Mouse (Mus musculus) olfactory bulb, adult 2 months (tissue): Measurements from ENCODE around the gene Syt15. TPM values are rescaled to one million over a fixed set of nuclear protein-coding genes. Genes with fewer than 3 reads are reported as not detected.

ENCODE experiments used
- H3K27ac ChIP-seq: fragments of 200-500 bp; 2 replicates; pipeline ENCODE4 v1.5.1; 2012; ENCODE audit warnings: low read depth, low read length; ENCODE audit not compliant: insufficient read depth
- H3K4me1 ChIP-seq: fragments of 200-500 bp; 2 replicates; pipeline ENCODE4 v1.6.1; 2012; ENCODE audit warnings: low read length; ENCODE audit not compliant: control insufficient read depth, insufficient read depth
- H3K4me3 ChIP-seq: fragments of 200-500 bp; 2 replicates; pipeline ENCODE4 v1.5.1; 2012; ENCODE audit warnings: mild to moderate bottlenecking, low read depth, low read length, moderate library complexity; ENCODE audit not compliant: insufficient read depth
- CTCF ChIP-seq: fragments of 200-500 bp; IDR thresholded peaks from 2 replicates; pipeline ENCODE4 v1.5.1; 2012; ENCODE audit warnings: low read depth, mild to moderate bottlenecking, low read length, moderate library complexity; ENCODE audit not compliant: insufficient read depth
- POLR2A ChIP-seq: fragments of 200-500 bp; IDR thresholded peaks from 2 replicates; pipeline ENCODE4 v1.6.1; 2012; ENCODE audit warnings: mild to moderate bottlenecking, low read depth, low read length, moderate library complexity; ENCODE audit not compliant: insufficient read depth
- WGBS: fragments of 180-500 bp; shearing (Covaris S2); methylation state at CpG from one replicate; pipeline ENCODE4 v1.1.7; 2018; 5-methylcytosine and 5-hydroxymethylcytosine counted together
- polyA plus RNA-seq: library from polyadenylated mRNA; stranded (reverse); fragments of >200 nt; gene quantifications from 2 replicates; pipeline ENCODE4 v1.2.4, GENCODE M21; 2012; ENCODE audit warnings: low replicate concordance; ENCODE audit not compliant: missing spikeins, insufficient read depth, insufficient read length

Gene Syt15
- polyA plus RNA-seq, 1 experiment: not detected

DNA sequence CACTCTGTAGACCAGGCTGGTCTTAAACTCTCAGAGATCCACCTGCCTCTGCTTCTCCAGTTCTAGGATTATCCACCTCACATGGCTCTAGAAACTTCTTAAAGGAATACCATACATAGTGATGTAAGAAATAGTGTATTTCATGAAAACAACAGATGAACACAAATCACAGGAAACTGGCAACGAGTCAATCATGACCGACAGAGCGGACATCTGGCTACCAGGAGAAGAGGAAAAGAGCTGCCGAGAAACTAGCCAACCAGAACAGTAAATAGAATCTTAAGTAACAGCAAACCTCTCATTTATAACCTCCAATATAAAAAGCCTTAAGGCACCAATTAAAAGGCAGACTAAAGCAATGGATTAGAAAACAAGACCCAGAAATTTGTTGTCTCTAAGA, 60.3 kb downstream of the Syt15 start:
- no peak for TF ChIP-seq POLR2A
- TF ChIP-seq CTCF: no peak
- H3K27ac ChIP-seq: no peak overlapping the region
- WGBS: 74% methylated on average over 4 of the region's 4 CpGs
- H3K4me1 ChIP-seq: no peaks in the 10 kb centered on the region
- H3K4me3 ChIP-seq: no peak overlapping the region

Other genes starting within 250 kb of the Syt15 start
- gene Zfp488, start 240.8 kb upstream of the Syt15 start, polyA plus RNA-seq: not detected in 2 replicates
- not detected in 2 replicates for gene Gm30083, start 204.4 kb upstream of the Syt15 start, polyA plus RNA-seq
- gene Gm5460, start 202.8 kb upstream of the Syt15 start, polyA plus RNA-seq: not detected in 2 replicates
- not detected in 2 replicates for gene Antxrl, start 166.9 kb upstream of the Syt15 start, polyA plus RNA-seq
- gene Anxa8, start 133.6 kb upstream of the Syt15 start, polyA plus RNA-seq: not detected in 2 replicates
- not detected in 2 replicates for gene A630023A22Rik, start 116.8 kb upstream of the Syt15 start, polyA plus RNA-seq
- not detected in 2 replicates for gene Npy4r, start 67.1 kb upstream of the Syt15 start, polyA plus RNA-seq
- not detected in 2 replicates for gene Gprin2, start 17.9 kb upstream of the Syt15 start, polyA plus RNA-seq
- not detected in 2 replicates for gene Shld2, start 90.9 kb downstream of the Syt15 start, polyA plus RNA-seq
- 89.8 and 428 TPM in 2 replicates for gene Glud1, start 91.1 kb downstream of the Syt15 start, polyA plus RNA-seq
- not detected in 2 replicates for gene Fam25c, start 135.8 kb downstream of the Syt15 start, polyA plus RNA-seq
- gene Sncg, start 155.2 kb downstream of the Syt15 start, polyA plus RNA-seq: not detected in 2 replicates
- gene Mmrn2, start 155.9 kb downstream of the Syt15 start, polyA plus RNA-seq: not detected in 2 replicates